Mouse (Mus musculus) left cerebral cortex, adult 2 months (tissue): ENCODE results near the gene Spock1. TPM values are rescaled to one million over a fixed set of nuclear protein-coding genes. Genes with fewer than 3 reads are reported as not detected.
A peak's percentile ranks its signal among the peaks of the same experiment; 100 is the strongest.

ENCODE experiments used
- DNase-seq, 2 experiments: peaks; one replicate each; pipeline ENCODE4 v3.0.0; 2021 to 2022; ENCODE audit warnings: low spot score in 2 of 2, mixed read lengths in 1 of 2; ENCODE audit errors: extremely low spot score in 1 of 2
- H3K27ac ChIP-seq: fragments of 200-600 bp; 2 replicates; pipeline ENCODE4 v1.8.1; 2022
- H3K4me3 ChIP-seq: fragments of 200-600 bp; 2 replicates; pipeline ENCODE4 v1.8.1; 2022
- CTCF ChIP-seq: fragments of 200-600 bp; IDR thresholded peaks from 2 replicates; pipeline ENCODE4 v1.8.1; 2022; ENCODE audit warnings: antibody characterized with exemption, mild to moderate bottlenecking, moderate library complexity
- intact Hi-C: fragments of 180-260 bp; cut with DNase I; formaldehyde crosslinking; loops from one replicate; pipeline ENCODE4 v1.15.1; 2025
- total RNA-seq, 2 experiments: library from RNA; stranded (reverse); gene quantifications; 2 replicates each; pipeline ENCODE4 v1.2.3; 2021

Gene Spock1
- total RNA-seq, 2 experiments from 2014 or later, result 276 to 279 TPM

GRCm38 (mm10) chr13:57712910-57713309 is 195.2 kb downstream of the Spock1 start:
- Histone ChIP-seq H3K27ac (no peak overlapping the region), H3K4me3 (no peak overlapping the region)
- DNase-seq, result no peak
- no peak for TF ChIP-seq CTCF
- intact Hi-C loops, result no loop called here

- no peak for DNase-seq
- Histone ChIP-seq H3K4me3 (no peak overlapping the region), H3K27ac (no peak overlapping the region)
- intact Hi-C loops, result no loop called here
- no peak for TF ChIP-seq CTCF
These were observed 199.7 kb downstream of the Spock1 start for GRCm38 (mm10) chr13:57708425-57708824.

GRCm38 (mm10) chr13:57702966-57703365 is 205.2 kb downstream of the Spock1 start:
- H3K27ac ChIP-seq, result no peak overlapping the region
- TF ChIP-seq CTCF, result no peak
- intact Hi-C loops, result no loop called here
- DNase-seq, result no peak
- no peak overlapping the region for H3K4me3 ChIP-seq

GRCm38 (mm10) chr13:57696685-57697084 is 211.4 kb downstream of the Spock1 start:
- intact Hi-C loops, result no loop called here
- Histone ChIP-seq H3K27ac (no peak overlapping the region), H3K4me3 (no peak overlapping the region)
- no peak for DNase-seq
- no peak for TF ChIP-seq CTCF

GRCm38 (mm10) chr13:57688926-57689325 is 219.2 kb downstream of the Spock1 start:
- H3K4me3 ChIP-seq, result no peak overlapping the region
- no peak for TF ChIP-seq CTCF
- intact Hi-C loops, result loop anchor here (5.0 kb wide), 1 partner anchor 72 kb away; no protein-coding TSS in a partner anchor
- no peak overlapping the region for H3K27ac ChIP-seq
- DNase-seq, result no peak

GRCm38 (mm10) chr13:57686437-57686836 is 221.7 kb downstream of the Spock1 start:
- H3K4me3 ChIP-seq, result no peak overlapping the region

GRCm38 (mm10) chr13:57685201-57685600 is 222.9 kb downstream of the Spock1 start:
- Histone ChIP-seq H3K27ac (no peak overlapping the region), H3K4me3 (no peak overlapping the region)
- TF ChIP-seq CTCF, result no peak
- intact Hi-C loops, result loop anchor here (5.0 kb wide), 1 partner anchor 68 kb away; no protein-coding TSS in a partner anchor
- peak in 1 of 2 experiments; percentile 33 for DNase-seq

More at GRCm38 (mm10) chr13:57686437-57686836, 221.7 kb downstream of the Spock1 start:
- DNase-seq, result no peak
- intact Hi-C loops, result loop anchor here (5.0 kb wide), 1 partner anchor 69 kb away; no protein-coding TSS in a partner anchor
- TF ChIP-seq CTCF, result no peak
- peak overlapping the region; percentile 64 for H3K27ac ChIP-seq

GRCm38 (mm10) chr13:57679591-57679990 is 228.5 kb downstream of the Spock1 start:
- TF ChIP-seq CTCF, result no peak
- DNase-seq, result no peak
- intact Hi-C loops, result no loop called here
- Histone ChIP-seq H3K27ac (no peak overlapping the region), H3K4me3 (no peak overlapping the region)

- Histone ChIP-seq H3K4me3 (no peak overlapping the region), H3K27ac (no peak overlapping the region)
- intact Hi-C loops, result no loop called here
- no peak for DNase-seq
- TF ChIP-seq CTCF, result no peak
These were observed 231.3 kb downstream of the Spock1 start for GRCm38 (mm10) chr13:57676820-57677219.

GRCm38 (mm10) chr13:57673399-57673798 is 234.7 kb downstream of the Spock1 start:
- intact Hi-C loops, result no loop called here
- no peak for DNase-seq
- no peak for TF ChIP-seq CTCF
- Histone ChIP-seq H3K4me3 (no peak overlapping the region), H3K27ac (no peak overlapping the region)

- no peak for DNase-seq
- no peak overlapping the region for H3K4me3 ChIP-seq
- H3K27ac ChIP-seq, result no peak overlapping the region
- intact Hi-C loops, result no loop called here
- no peak for TF ChIP-seq CTCF
These were observed 235.4 kb downstream of the Spock1 start for GRCm38 (mm10) chr13:57672762-57673161.

- H3K4me3 ChIP-seq, result no peak overlapping the region
- no peak for TF ChIP-seq CTCF
- no peak overlapping the region for H3K27ac ChIP-seq
- DNase-seq, result no peak
- intact Hi-C loops, result no loop called here
These were observed 236.2 kb downstream of the Spock1 start for GRCm38 (mm10) chr13:57671919-57672318.

- no peak for DNase-seq
- intact Hi-C loops, result no loop called here
- no peak for TF ChIP-seq CTCF
- Histone ChIP-seq H3K27ac (no peak overlapping the region), H3K4me3 (no peak overlapping the region)
These were observed 236.8 kb downstream of the Spock1 start for GRCm38 (mm10) chr13:57671322-57671721.

- intact Hi-C loops, result no loop called here
- TF ChIP-seq CTCF, result no peak
These were observed 240.5 kb downstream of the Spock1 start for GRCm38 (mm10) chr13:57667621-57668020.

More at GRCm38 (mm10) chr13:57667621-57668020, 240.5 kb downstream of the Spock1 start:
- Histone ChIP-seq H3K27ac (no peak overlapping the region), H3K4me3 (no peak overlapping the region)
- no peak for DNase-seq
